Mouse (Mus musculus) gastrocnemius, adult 2 months (tissue): Measurements from ENCODE around the gene Syt2. TPM values are rescaled to one million over a fixed set of nuclear protein-coding genes. Genes with fewer than 3 reads are reported as not detected.

Experiments
- DNase-seq: peaks from one replicate; pipeline ENCODE4 v3.0.0; 2022
- H3K27ac ChIP-seq: fragments of 200-600 bp; 2 replicates; pipeline ENCODE4 v1.8.1; 2022; ENCODE audit warnings: mild to moderate bottlenecking
- H3K4me3 ChIP-seq: fragments of 200-600 bp; 2 replicates; pipeline ENCODE4 v1.8.1; 2022; ENCODE audit warnings: mild to moderate bottlenecking, moderate library complexity
- CTCF ChIP-seq: fragments of 200-600 bp; IDR thresholded peaks from 2 replicates; pipeline ENCODE4 v1.8.1; 2022; ENCODE audit warnings: antibody characterized with exemption, mild to moderate bottlenecking, moderate library complexity
- intact Hi-C: fragments of 180-260 bp; cut with DNase I; formaldehyde crosslinking; loops from one replicate; pipeline ENCODE4 v1.15.1; 2025
- total RNA-seq, 2 experiments: library from RNA; stranded (reverse); gene quantifications; 2 replicates each; pipeline ENCODE4 v1.2.3; 2021

The Syt2 gene
- total RNA-seq, 2 experiments from 2014 or later = not detected

DNA sequence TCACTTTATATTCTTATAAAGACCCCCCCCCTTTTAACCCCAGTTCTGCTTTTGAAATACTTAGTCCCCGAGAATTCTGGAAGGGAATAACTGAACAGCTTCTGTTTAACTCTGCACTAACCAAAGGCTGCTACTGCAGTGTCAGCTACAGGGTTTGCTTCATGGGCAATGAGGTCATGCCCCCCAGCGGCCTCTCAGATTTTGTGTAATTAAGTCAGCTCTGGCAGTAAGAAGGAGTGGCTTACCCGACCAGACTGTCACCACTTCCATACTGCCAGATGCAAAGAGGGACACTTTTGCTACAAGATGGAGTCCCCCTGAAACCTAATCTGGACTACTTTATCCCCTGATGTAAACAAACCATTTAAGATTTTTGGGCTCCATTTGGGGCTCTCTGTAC, 129.2 kb downstream of the Syt2 start:
- no peak for TF ChIP-seq CTCF
- no peak for DNase-seq
- intact Hi-C loops = no loop called here
- H3K4me3 ChIP-seq = no peak overlapping the region
- peak overlapping the region; percentile 80 for H3K27ac ChIP-seq

DNA sequence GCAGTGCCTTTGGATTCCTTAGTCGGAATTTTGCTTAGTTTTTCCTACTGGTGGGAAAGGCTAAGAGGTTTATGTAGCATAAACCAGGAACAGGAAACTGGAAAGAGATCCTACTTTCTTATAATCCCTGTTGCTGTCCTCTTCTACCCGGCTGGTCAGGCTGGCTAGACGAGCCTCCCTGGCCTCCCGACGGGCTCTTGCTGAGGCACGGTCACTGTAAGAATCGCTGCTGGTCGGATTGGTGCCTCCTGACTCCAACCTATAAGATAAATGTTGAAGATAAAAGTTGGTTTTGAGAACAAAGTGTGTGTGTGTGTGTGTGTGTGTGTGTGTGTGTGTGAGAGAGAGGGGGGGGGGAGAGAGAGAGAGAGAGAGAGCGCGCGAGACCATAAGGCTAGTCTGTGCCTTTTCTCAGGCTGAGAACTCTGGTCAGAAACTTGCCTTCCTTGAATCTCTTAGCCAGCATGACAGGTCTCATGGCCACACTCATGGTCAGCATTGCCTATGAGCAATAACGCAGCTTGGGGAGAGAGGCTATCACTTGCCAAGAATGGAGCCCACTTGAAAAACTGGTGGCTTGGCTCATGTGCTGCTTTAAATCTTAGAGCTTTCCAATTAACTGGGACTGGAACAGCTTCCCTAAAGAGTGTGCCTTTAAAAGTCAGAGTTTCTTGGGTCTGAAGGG, 130.9 kb downstream of the Syt2 start:
- no peak for TF ChIP-seq CTCF
- intact Hi-C loops = no loop called here

DNA sequence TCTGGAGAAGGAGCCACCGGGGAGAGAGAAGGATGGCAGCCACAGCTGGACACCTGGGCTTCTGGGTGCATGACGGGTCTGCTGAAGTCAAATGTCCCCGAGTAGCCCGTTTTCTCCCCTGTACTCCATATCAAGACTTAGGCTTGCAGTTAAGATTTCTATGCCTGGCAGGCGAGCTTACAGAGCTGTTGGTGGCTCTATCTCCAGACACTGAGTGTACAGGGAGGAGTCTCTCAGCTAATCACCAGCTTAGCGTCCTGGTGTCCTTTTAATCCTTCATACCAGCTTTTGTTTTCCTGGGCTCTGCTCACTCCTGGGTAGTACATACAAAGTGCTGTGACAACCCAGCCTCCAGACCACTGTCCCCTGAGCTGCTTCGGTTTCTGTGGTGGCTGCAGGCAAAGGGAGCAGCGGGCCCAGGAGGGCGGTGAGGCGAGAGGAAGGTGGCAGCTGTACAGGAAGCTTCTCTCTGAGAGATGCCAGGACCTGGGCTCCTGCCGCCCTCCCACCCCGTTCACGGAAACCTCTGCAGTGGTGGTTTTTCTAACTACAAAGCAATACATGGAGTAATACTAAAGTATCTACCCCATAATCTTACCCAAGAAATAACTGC, 131.6 kb downstream of the Syt2 start:
- no peak for TF ChIP-seq CTCF
- Histone ChIP-seq H3K27ac (peak overlapping the region; percentile 40; the same call in 1 of the 2 replicates), H3K4me3 (no peak overlapping the region)
- no peak for DNase-seq
- intact Hi-C loops = no loop called here

More for the DNA sequence above, 130.9 kb downstream of the Syt2 start:
- Histone ChIP-seq H3K4me3 (no peak overlapping the region), H3K27ac (peak overlapping the region; percentile 46; the same call in 1 of the 2 replicates)
- no peak for DNase-seq

DNA sequence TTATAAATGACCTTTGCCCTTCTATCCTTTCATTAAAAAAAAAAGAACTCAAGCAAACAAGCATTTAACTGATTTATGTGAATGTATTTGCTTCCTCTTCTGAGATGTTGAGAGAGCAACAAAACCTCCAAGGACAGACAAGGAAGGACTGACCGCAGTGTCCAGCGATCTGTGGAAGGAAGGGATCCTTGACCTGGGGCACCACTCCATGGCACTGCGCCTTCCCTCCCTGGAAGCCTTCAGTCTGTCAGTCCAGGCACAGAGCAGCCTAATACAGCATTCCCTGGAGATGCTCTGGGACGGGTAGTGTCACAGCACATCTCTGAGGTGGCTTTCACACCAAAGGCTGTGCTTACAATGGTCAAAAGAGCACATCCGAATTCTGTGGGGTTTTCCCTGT, 136.3 kb downstream of the Syt2 start:
- no peak overlapping the region for H3K27ac ChIP-seq
- no peak for TF ChIP-seq CTCF
- no peak for DNase-seq
- no peak overlapping the region for H3K4me3 ChIP-seq
- intact Hi-C loops = no loop called here

DNA sequence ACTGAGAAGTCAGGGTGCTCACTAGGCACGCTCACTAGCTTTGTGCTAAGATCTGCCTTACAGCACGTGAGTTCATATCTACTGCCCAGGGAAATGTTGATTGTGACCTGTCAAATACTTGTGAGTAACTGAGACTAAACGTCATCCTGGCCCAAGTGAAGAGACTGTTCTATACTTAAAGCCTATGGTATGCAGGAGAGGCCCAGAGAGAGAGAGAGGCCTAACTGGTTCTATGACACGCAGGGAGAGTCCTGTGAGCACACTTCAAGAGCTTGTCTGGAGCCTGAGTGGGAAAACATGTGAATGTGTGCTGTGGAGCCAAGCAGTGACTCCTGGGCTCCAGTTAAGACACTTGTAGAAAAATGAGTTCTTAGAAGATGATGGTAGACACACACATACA, 137.5 kb downstream of the Syt2 start:
- no peak for DNase-seq
- intact Hi-C loops = no loop called here
- TF ChIP-seq CTCF = no peak
- H3K4me3 ChIP-seq = no peak overlapping the region
- no peak overlapping the region; the same call in 1 of the 2 replicates for H3K27ac ChIP-seq

DNA sequence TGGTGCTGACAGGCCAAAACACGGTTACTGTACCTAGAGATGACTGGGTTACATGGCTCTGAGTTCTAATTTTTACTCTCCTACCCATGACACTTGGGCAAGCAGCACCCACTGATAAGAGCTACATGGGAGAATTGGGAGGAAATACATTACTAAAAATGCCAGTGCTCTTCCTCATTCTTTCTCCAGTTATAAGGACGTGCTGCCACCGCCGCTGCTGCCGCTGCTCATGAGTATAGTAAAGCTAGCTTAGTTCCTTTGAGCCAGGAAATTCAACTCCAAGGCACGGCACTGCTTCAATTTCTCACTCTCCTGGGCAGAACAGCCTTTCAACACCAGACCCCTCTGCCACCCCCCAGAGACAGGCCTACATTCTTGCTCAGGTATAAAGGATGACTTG, 138.0 kb downstream of the Syt2 start:
- intact Hi-C loops = no loop called here
- DNase-seq = no peak
- TF ChIP-seq CTCF = no peak
- H3K27ac ChIP-seq = peak overlapping the region; percentile 31
- no peak overlapping the region for H3K4me3 ChIP-seq

DNA sequence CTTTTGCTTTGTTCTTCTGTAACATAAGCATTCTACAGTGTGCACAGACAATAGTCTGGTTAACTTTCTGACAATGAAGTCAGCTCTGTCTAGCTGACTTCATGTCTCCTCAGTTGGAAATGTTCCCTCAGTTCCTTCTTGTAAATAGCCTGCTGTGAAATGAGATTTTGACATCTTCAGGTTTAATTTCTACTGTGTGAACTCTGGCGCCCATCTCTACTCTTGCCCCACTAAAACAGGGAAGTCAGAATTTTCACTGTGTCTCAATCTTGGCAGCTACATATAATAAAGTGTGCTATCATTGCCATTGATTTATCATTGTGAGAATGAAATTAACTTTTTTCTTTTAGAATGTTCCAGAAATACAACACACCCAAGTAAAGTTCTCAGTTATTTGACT, 138.4 kb downstream of the Syt2 start:
- intact Hi-C loops = no loop called here
- DNase-seq = no peak
- Histone ChIP-seq H3K27ac (peak overlapping the region; percentile 31), H3K4me3 (no peak overlapping the region)
- TF ChIP-seq CTCF = no peak

DNA sequence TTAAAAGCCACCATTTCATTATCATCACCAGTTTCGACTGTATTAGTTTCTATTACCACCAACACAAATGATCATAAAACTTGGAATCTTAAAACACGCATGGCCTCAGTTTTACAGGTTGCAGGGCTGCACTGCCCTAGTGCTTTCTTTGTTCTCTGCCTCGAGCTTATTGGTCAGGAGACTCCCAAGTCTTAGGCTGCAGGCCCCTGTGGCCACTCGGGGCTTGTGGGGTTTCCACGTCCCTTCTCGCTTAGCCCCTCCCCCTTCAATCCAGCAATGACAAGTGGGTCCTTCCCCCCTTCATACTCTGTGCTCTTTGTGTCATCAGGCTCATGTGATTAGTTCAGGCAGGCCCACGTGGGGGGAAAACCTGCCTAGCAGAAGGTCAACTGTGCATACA, 141.6 kb downstream of the Syt2 start:
- Histone ChIP-seq H3K27ac (peak overlapping the region; percentile 13; the same call in 1 of the 2 replicates), H3K4me3 (no peak overlapping the region)
- no peak for TF ChIP-seq CTCF
- no peak for DNase-seq
- intact Hi-C loops = no loop called here

DNA sequence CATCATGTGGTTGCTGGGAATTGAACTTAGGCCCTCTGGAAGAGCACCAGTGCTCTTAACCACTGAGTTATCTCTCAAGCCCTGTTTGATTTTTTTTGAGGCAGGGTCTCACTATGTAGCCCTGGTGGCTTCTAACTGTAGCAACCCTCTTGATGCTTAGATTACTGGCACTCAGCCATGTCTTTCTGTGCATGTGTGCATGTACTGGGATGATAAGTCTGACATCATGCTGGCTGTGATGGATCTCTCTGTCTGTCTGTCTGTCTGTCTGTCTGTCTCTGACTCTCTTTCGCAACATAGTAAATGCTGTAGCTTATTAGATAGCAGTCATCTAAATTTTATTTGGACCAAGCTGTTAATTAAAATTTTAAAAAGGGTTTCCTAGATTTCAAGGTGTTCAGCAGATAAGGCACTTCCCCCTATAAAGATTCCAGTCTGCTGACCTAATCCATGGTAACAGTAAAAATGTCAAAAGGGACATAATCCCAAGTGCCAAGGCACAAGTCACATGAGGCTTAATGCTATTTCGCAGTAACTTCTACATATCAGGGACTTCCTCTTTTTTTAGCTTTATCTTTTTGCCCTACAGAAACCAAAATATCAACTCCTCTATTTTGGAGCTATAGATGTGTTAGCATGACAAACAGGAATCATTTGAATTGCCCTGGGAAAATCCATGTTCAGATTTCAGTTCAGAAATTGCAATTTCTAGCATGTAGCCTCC, 144.4 kb downstream of the Syt2 start:
- TF ChIP-seq CTCF = no peak
- intact Hi-C loops = no loop called here
- Histone ChIP-seq H3K27ac (no peak overlapping the region), H3K4me3 (no peak overlapping the region)
- no peak for DNase-seq

DNA sequence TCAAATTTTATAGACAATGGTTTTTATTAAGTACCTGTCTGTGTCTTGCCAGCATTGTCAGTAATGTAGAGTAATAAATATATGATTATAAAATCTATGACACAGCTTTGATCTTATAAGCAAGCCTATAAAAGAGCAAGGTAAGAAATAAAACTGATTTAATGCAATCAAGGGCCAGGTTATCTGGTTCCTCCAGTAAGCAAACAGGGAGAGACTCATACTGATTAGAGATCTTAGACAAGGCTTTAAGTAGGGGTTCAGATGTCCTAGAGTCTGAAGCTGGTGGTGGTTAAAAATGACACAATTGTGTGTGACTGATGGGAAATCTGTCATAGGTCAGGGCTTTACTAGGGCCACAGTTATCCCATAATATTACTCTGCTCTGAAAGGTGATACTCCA, 145.0 kb downstream of the Syt2 start:
- no peak for TF ChIP-seq CTCF
- no peak overlapping the region for H3K4me3 ChIP-seq
- intact Hi-C loops = no loop called here
- no peak for DNase-seq
- no peak overlapping the region for H3K27ac ChIP-seq

DNA sequence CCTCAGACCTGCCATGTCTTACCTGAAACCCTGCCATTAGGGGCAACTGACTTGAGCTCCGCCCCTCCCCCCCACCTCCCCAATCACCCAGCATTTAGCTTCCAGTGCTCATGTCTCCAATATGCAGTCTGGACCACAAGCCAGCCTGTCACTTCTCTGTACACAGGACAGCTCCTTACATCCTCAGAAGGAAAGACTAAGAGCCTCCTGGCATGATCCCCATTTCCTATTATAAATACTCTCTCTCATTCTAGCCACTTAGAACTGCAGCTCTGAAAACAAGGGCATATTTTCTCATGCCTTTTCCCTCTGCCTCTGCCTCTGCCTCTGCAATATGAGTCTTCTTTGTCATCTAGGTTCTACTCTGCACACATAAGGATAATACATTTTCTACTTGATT, 149.6 kb downstream of the Syt2 start:
- intact Hi-C loops = no loop called here
- H3K27ac ChIP-seq = peak overlapping the region; percentile 68
- DNase-seq = no peak
- H3K4me3 ChIP-seq = no peak overlapping the region; the same call in 1 of the 2 replicates
- no peak for TF ChIP-seq CTCF

DNA sequence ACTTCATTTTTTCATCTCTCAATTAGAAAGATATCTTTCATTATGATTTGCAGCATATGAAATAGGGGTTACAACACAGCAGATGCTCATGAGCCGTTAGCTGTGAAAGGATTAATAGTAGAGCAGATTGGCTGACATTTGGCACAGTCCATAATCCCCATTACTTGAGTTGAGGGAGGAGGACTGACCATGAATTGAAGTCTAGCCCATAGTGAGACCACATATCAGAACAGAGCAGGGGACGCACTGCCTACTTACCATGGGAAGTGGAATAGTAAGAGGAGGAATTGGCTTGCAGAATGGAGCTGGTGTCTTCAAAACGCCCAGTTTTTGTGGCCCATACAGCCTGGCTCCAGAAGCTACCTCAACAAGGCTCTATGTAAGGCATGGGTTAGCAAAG, 150.1 kb downstream of the Syt2 start:
- no peak for TF ChIP-seq CTCF
- peak overlapping the region; percentile 25; the same call in 1 of the 2 replicates for H3K27ac ChIP-seq
- intact Hi-C loops = no loop called here
- peak overlapping the region; percentile 13; the same call in 1 of the 2 replicates for H3K4me3 ChIP-seq
- DNase-seq = no peak

DNA sequence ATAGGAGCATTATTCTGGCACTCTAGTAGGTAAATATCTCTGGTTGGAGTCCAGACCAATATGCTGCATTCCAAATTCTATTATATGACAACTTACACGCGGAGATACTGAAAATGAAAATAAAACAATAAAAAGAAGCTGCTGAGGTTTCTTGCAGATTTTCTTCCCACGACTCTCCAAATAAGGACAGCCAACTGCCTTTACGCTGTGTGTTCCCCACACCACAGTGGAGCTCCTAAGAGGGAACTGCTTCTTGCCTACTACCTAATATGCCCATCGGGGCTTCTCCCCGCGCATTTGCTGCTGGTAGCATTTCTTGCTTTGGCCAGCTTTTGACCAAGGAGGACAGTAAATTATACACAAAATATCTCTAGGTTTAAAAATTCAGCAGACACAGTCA, 155.3 kb downstream of the Syt2 start:
- DNase-seq = no peak
- TF ChIP-seq CTCF = no peak
- peak overlapping the region; percentile 72 for H3K4me3 ChIP-seq
- peak overlapping the region; percentile 88 for H3K27ac ChIP-seq
- intact Hi-C loops = loop anchor here (5.0 kb wide), 1 partner anchor 44 kb away; no protein-coding TSS in a partner anchor
